Mouse (Mus musculus) heart, postnatal 0 days (tissue): ENCODE results near the gene Pgk1. TPM values are rescaled to one million over a fixed set of nuclear protein-coding genes. Genes with fewer than 3 reads are reported as not detected.

Source experiments
- ATAC-seq: fragments of 200-750 bp; cut with Nextera tagmentation; 2 replicates; pipeline ENCODE4 v1.8.0; 2017; ENCODE audit warnings: low read depth, moderate number of reproducible peaks, moderate library complexity; ENCODE audit not compliant: insufficient read depth
- DNase-seq: peaks from one replicate; pipeline ENCODE4 v3.0.0-alpha.2; 2016; ENCODE audit warnings: low spot score
- H3K27ac ChIP-seq: fragments of 300-500 bp; sonication (generic); 2 replicates; pipeline ENCODE4 v1.5.1; 2014; ENCODE audit warnings: low read depth, mild to moderate bottlenecking
- H3K27me3 ChIP-seq: fragments of 300-500 bp; sonication (generic); 2 replicates; pipeline ENCODE4 v1.6.1; 2014; ENCODE audit warnings: low read length, mixed read lengths; ENCODE audit not compliant: control insufficient read depth, insufficient read depth
- H3K36me3 ChIP-seq: fragments of 300-500 bp; sonication (generic); replicated peaks from 2 replicates; pipeline ENCODE4 v1.6.1; 2014; ENCODE audit warnings: low read length, mixed read lengths; ENCODE audit not compliant: control insufficient read depth, insufficient read depth
- H3K4me1 ChIP-seq: fragments of 300-500 bp; sonication (generic); 2 replicates; pipeline ENCODE4 v1.6.1; 2014; ENCODE audit warnings: antibody characterized with exemption; ENCODE audit not compliant: control insufficient read depth, insufficient read depth
- H3K4me2 ChIP-seq: fragments of 300-500 bp; sonication (generic); 2 replicates; pipeline ENCODE4 v1.6.1; 2014; ENCODE audit warnings: low read depth, mild to moderate bottlenecking, low read length, moderate library complexity
- H3K4me3 ChIP-seq: fragments of 300-500 bp; sonication (generic); 2 replicates; pipeline ENCODE4 v1.5.1; 2014; ENCODE audit warnings: low read depth, low read length
- H3K9ac ChIP-seq: fragments of 300-500 bp; sonication (generic); replicated peaks from 2 replicates; pipeline ENCODE4 v1.6.1; 2014; ENCODE audit warnings: low read depth, low read length, mixed read lengths
- H3K9me3 ChIP-seq: fragments of 300-500 bp; sonication (generic); replicated peaks from 2 replicates; pipeline ENCODE4 v1.6.1; 2016; ENCODE audit warnings: low read length; ENCODE audit not compliant: control insufficient read depth
- CTCF ChIP-seq: IDR thresholded peaks from 2 replicates; pipeline ENCODE4 v1.5.1; 2016; ENCODE audit warnings: antibody characterized with exemption, control low read depth, low read depth
- EP300 ChIP-seq: IDR thresholded peaks from 2 replicates; pipeline ENCODE4 v1.6.1; 2016; ENCODE audit warnings: antibody characterized with exemption, low read depth
- WGBS: fragments of 180-500 bp; shearing (Covaris S2); extraction: QIAGEN DNeasy Blood & Tissue Kit; methylation state at CpG from one replicate; pipeline ENCODE4 v1.1.7; 2014; 5-methylcytosine and 5-hydroxymethylcytosine counted together
- polyA plus RNA-seq: library from polyadenylated mRNA; unstranded; fragments of >200 nt; fragmentation: Nextera tagmentation; extraction: Ambion mirVana; gene quantifications from 2 replicates; pipeline ENCODE4 v1.2.1, GENCODE M21; 2015
- total RNA-seq: library from RNA; depleted of rRNA; stranded (reverse); fragments of >200 nt; gene quantifications from 2 replicates; pipeline ENCODE4 v1.2.3, GENCODE M21; 2014; ENCODE audit warnings: low replicate concordance

Pgk1 gene
- total and polyA plus RNA-seq, 2 experiments from 2014 or later = 485 to 801 TPM

DNA sequence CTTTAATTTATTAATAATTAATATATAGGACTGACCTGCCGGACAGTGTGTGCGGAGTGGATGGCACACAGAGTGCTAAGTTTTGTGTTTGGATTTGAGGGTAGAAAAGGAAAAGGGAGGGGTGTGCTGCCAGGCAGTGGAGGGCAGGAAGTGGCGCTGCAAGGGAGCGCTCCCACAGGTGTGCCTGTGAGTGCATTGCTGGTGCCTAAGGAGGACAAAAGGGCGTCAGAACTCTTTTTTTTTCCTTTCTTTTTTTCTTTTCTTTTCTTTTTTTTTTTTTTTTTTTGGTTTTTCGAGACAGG, 15.1 kb upstream of the Pgk1 start:
- WGBS = 66% methylated on average over 5 of the region's 6 CpGs
- H3K4me1 ChIP-seq = no peaks in the 10 kb centered on the region
- no peak for ATAC-seq
- no peaks in the 10 kb centered on the region for H3K9me3 ChIP-seq
- peak overlapping the region; percentile 36 for H3K4me3 ChIP-seq
- H3K36me3 ChIP-seq = no peaks in the 10 kb centered on the region
- DNase-seq = no peak
- H3K4me2 ChIP-seq = peak overlapping the region; percentile 56; the same call in 1 of the 2 replicates
- H3K9ac ChIP-seq = no peak overlapping the region
- no peaks in the 10 kb centered on the region for H3K27me3 ChIP-seq
- no peak overlapping the region for H3K27ac ChIP-seq
- TF ChIP-seq EP300 (no peak), CTCF (no peak)

GRCm38 (mm10) chrX:106176331-106176730, 10.6 kb upstream of the Pgk1 start:
- Histone ChIP-seq H3K27ac (no peak overlapping the region), H3K36me3 (no peaks in the 10 kb centered on the region), H3K4me1 (no peaks in the 10 kb centered on the region), H3K4me2 (no peak overlapping the region), H3K4me3 (no peak overlapping the region), H3K9me3 (no peaks in the 10 kb centered on the region), H3K9ac (no peak overlapping the region), H3K27me3 (no peaks in the 10 kb centered on the region)
- 62% methylated on average over 9 of the region's 9 CpGs for WGBS
- no peak for TF ChIP-seq EP300
- TF ChIP-seq CTCF = no peak
- DNase-seq = no peak
- no peak for ATAC-seq

DNA sequence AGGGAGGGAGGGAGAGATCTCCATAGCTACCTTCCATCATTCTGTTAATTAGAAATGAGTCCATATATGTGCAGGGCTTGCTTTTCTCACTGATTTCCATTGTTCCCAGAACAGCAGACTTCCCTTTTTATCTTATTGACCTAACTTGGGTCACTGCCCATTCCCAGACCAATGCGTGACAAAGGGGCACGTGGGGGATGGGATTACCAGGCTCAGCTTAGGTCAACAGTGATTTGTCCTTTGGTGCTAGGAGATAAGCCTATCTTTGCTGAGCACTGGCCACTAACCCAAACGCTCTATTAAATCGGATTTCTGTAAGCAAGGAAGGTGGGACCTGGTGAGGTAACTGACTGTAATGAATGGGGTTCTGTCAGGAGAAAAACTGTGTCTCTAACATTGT, 2.6 kb upstream of the Pgk1 start:
- no peak overlapping the region for H3K4me3 ChIP-seq

DNA sequence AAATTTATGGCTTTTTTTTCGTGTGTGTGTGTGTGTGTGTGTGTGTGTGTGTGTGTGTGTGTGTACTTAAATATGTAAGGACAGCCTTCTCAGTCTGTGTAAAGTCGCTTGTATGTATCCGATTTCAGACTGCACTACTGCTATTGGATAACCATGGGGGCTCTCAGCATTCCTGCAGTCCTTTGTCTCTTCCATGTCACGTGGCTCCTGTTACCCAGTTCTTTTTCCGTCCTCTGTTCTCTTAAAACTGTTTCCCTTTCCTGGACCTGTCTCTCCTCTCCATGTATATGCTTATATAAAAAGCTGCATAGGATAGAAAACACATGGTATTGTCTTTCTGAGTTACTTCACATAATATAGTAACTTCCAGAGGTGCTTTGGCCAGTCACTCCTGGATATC, 1.2 kb upstream of the Pgk1 start:
- Histone ChIP-seq H3K27me3 (no peaks in the 10 kb centered on the region), H3K9ac (no peak overlapping the region), H3K4me1 (no peaks in the 10 kb centered on the region; the same call in 1 of the 2 replicates), H3K4me2 (no peak overlapping the region), H3K4me3 (no peak overlapping the region), H3K9me3 (no peaks in the 10 kb centered on the region), H3K27ac (peak overlapping the region; percentile 93), H3K36me3 (no peaks in the 10 kb centered on the region)
- ATAC-seq (peak; percentile 30; the same call in 1 of the 2 replicates), DNase-seq (peak; percentile 49)
- WGBS = 26% methylated on average over 5 of the region's 5 CpGs
- no peak for TF ChIP-seq CTCF
- no peak for TF ChIP-seq EP300

More for the DNA sequence above, 2.6 kb upstream of the Pgk1 start:
- Histone ChIP-seq H3K27me3 (no peaks in the 10 kb centered on the region), H3K9ac (no peak overlapping the region), H3K9me3 (no peaks in the 10 kb centered on the region), H3K36me3 (no peaks in the 10 kb centered on the region), H3K27ac (no peak overlapping the region), H3K4me2 (no peak overlapping the region), H3K4me1 (no peaks in the 10 kb centered on the region; the same call in 1 of the 2 replicates)
- 26% methylated on average over 4 of the region's 4 CpGs for WGBS
- ATAC-seq (no peak), DNase-seq (peak; percentile 6)
- TF ChIP-seq CTCF = no peak
- no peak for TF ChIP-seq EP300

- WGBS = 14% methylated on average over 12 of the region's 12 CpGs
- peak; percentile 9 for DNase-seq
- TF ChIP-seq EP300 (no peak), CTCF (no peak)
- ATAC-seq = no peak
- Histone ChIP-seq H3K27ac (peak overlapping the region; percentile 78), H3K36me3 (no peaks in the 10 kb centered on the region), H3K27me3 (no peaks in the 10 kb centered on the region), H3K9me3 (no peaks in the 10 kb centered on the region), H3K4me3 (peak overlapping the region; percentile 64), H3K4me1 (no peaks in the 10 kb centered on the region; the same call in 1 of the 2 replicates), H3K4me2 (peak overlapping the region; percentile 72), H3K9ac (peak overlapping the region; percentile 65; the same call in 1 of the 2 replicates)
Measured at GRCm38 (mm10) chrX:106187737-106188136, 837 bp downstream of the Pgk1 start.

GRCm38 (mm10) chrX:106189356-106189755, 2.5 kb downstream of the Pgk1 start:
- Histone ChIP-seq H3K27me3 (no peaks in the 10 kb centered on the region), H3K9ac (no peak overlapping the region), H3K4me1 (no peaks in the 10 kb centered on the region; the same call in 1 of the 2 replicates), H3K9me3 (no peaks in the 10 kb centered on the region), H3K36me3 (no peaks in the 10 kb centered on the region), H3K27ac (peak overlapping the region; percentile 78; the same call in 1 of the 2 replicates), H3K4me3 (peak overlapping the region; percentile 64), H3K4me2 (peak overlapping the region; percentile 72)
- DNase-seq (no peak), ATAC-seq (no peak)
- no peak for TF ChIP-seq EP300
- no peak for TF ChIP-seq CTCF
- WGBS = 32% methylated on average over 5 of the region's 5 CpGs
